ENCODE assay signal across 10 mouse cellular contexts in the genomic region with DNA sequence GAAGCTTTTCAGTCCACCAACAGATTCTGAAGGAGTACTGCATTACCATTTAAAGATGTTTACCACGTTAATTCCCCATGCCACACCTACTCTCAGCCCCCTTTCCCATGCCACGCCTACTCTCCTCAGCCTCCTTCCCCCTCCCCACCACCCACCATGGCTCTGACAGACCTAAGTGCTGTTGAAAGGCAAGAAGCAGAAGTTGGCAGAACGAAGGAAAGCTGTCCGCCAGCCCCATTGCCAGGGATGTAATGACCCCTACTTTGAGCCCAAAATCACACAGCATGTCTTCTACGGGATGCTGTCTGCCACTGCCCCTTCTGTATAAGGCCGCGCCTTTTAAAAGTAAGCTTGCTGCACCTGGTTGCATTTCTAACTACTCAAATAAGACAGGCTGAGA. TPM values are rescaled to one million over a fixed set of nuclear protein-coding genes. Genes with fewer than 3 reads are reported as not detected.
DNase-seq lines count a peak whose midpoint lies in the region; ATAC-seq lines count a peak whose summit lies in the region.
"Had no signal": no experiment of that assay in that cellular context is flagged by ENCODE, and none has a peak within 500 bp of the region (broad histone marks: within the 10 kb centered on the region; RNA-seq: fewer than 3 reads in every experiment).

No protein-coding gene starts in this region.

- H3K4me2 ChIP-seq in heart, embryonic 16.5 days (ENCODE audit: low read depth, low read length): peak overlapping the region; percentile 56

- H3K9me3 ChIP-seq in heart, embryonic 16.5 days (replicated peaks; ENCODE audit: control insufficient read depth, low read length): no peaks in the 10 kb centered on the region
- H3K9me3 ChIP-seq in embryonic facial prominence, embryonic 10.5 days: no peaks in the 10 kb centered on the region
- no peaks in the 10 kb centered on the region for H3K9me3 ChIP-seq in midbrain, embryonic 10.5 days (replicated peaks)

- H3K36me3 ChIP-seq in heart, embryonic 16.5 days (ENCODE audit: control insufficient read depth, insufficient read depth): no peaks in the 10 kb centered on the region
- no peaks in the 10 kb centered on the region for H3K36me3 ChIP-seq in embryonic facial prominence, embryonic 10.5 days (replicated peaks)
- no peaks in the 10 kb centered on the region for H3K36me3 ChIP-seq in midbrain, embryonic 10.5 days

- ATAC-seq in heart, embryonic 16.5 days (replicated peaks; ENCODE audit: extremely low read depth, insufficient read depth, low FRiP score): no peak
- peak; percentile 24; the same call in 1 of the 2 replicates for ATAC-seq in granulocyte monocyte progenitor cell, adult 5-6 weeks (replicated peaks; ENCODE audit: poor library complexity, severe bottlenecking)

- no peaks in the 10 kb centered on the region for H3K27me3 ChIP-seq in heart, embryonic 16.5 days (ENCODE audit: control insufficient read depth, insufficient read depth, low read length)
- peaks cover 22% of the 10 kb centered on the region for H3K27me3 ChIP-seq in embryonic facial prominence, embryonic 10.5 days (replicated peaks; ENCODE audit: low read depth, poor library complexity, severe bottlenecking)
- H3K27me3 ChIP-seq in midbrain, embryonic 10.5 days (ENCODE audit: low read depth, poor library complexity, severe bottlenecking): peaks cover 19% of the 10 kb centered on the region

- 22% methylated on average over 7 of the region's 7 CpGs for WGBS in heart, embryonic 16.5 days
- 10% methylated on average over 7 of the region's 7 CpGs for WGBS in embryonic facial prominence, embryonic 10.5 days
- WGBS in midbrain, embryonic 10.5 days: 12% methylated on average over 7 of the region's 7 CpGs

- no peak for DNase-seq in heart, postnatal 14 days
- DNase-seq in embryonic facial prominence, embryonic 10.5 days (ENCODE audit: low spot score): no peak
- DNase-seq in midbrain, embryonic 10.5 days (ENCODE audit: low spot score): no peak
- DNase-seq in adrenal gland, postnatal 4 days (ENCODE audit: low spot score in 2 of 2): no peak
- DNase-seq in layer of hippocampus, adult 9-10 months (ENCODE audit: low spot score): no peak
- no peak for DNase-seq in gastrocnemius, postnatal 25 days
- DNase-seq: cerebellum, adult 18-20 months; kidney, postnatal 4 days had no signal

- intact Hi-C loops in heart, postnatal 14 days (cut with DNase I): loop anchor here (5.0 kb wide), 1 partner anchor 222 kb away; no protein-coding TSS in a partner anchor

- no peak overlapping the region for H3K4me3 ChIP-seq in heart, embryonic 16.5 days (ENCODE audit: low read length)
- peak overlapping the region; percentile 38 for H3K4me3 ChIP-seq in embryonic facial prominence, embryonic 10.5 days
- H3K4me3 ChIP-seq in midbrain, embryonic 10.5 days: peak overlapping the region; percentile 47

- peaks cover 29% of the 10 kb centered on the region for H3K4me1 ChIP-seq in heart, embryonic 16.5 days (ENCODE audit: control insufficient read depth, insufficient read depth, low read length)
- H3K4me1 ChIP-seq in embryonic facial prominence, embryonic 10.5 days: peaks cover 41% of the 10 kb centered on the region
- H3K4me1 ChIP-seq in midbrain, embryonic 10.5 days: peaks cover 43% of the 10 kb centered on the region

- no peak overlapping the region for H3K9ac ChIP-seq in heart, embryonic 16.5 days (ENCODE audit: low read length)

- H3K27ac ChIP-seq in heart, embryonic 16.5 days (ENCODE audit: low read length): no peak overlapping the region
- no peak overlapping the region for H3K27ac ChIP-seq in embryonic facial prominence, embryonic 10.5 days (replicated peaks)
- peak overlapping the region; percentile 42; the same call in 1 of the 2 replicates for H3K27ac ChIP-seq in midbrain, embryonic 10.5 days (replicated peaks)

RNA-seq across cellular contexts. Expression of gene Ubl3, which starts 1.7 kb away (rescaled TPM):
- polyA plus RNA-seq in heart, embryonic 16.5 days (2015; fragmentation: Nextera tagmentation; extraction: Ambion mirVana): 60.2 and 70.9 TPM in 2 replicates
- total RNA-seq in heart, postnatal 14 days (2021): 10 to 100 TPM; 84.6 to 95.6 TPM
- 55.4 and 56.3 TPM in 2 replicates for polyA plus RNA-seq in embryonic facial prominence, embryonic 10.5 days (2016; fragmentation: Nextera tagmentation; extraction: Ambion mirVana)
- total RNA-seq in granulocyte monocyte progenitor cell, adult 5-6 weeks (2014; fragmentation: Nextera tagmentation): 25.4 and 33.9 TPM in 2 replicates
- total RNA-seq in granulocyte monocyte progenitor cell, adult 5-6 weeks (2017): 33.6 and 46.5 TPM in 2 replicates
- 52.5 and 52.7 TPM in 2 replicates for polyA plus RNA-seq in midbrain, embryonic 10.5 days (2016; fragmentation: Nextera tagmentation; extraction: Ambion mirVana)
- 100 to 1,000 TPM; 130 to 131 TPM for total RNA-seq in adrenal gland, postnatal 4 days (2021)
- 100 to 1,000 TPM; 102 to 104 TPM for total RNA-seq in gastrocnemius, postnatal 25 days (2021)
